8 mouse cellular contexts compared by ENCODE assay signal in genomic region chr6:96116534-96117272, GRCm38 (mm10). TPM values are rescaled to one million over a fixed set of nuclear protein-coding genes. Genes with fewer than 3 reads are reported as not detected.
A peak's percentile ranks its signal among the peaks of the same experiment; 100 is the strongest.
DNase-seq lines count a peak whose midpoint lies in the region; ATAC-seq and TF ChIP-seq lines count a peak whose summit lies in the region.

No protein-coding gene starts in this region.

- TF ChIP-seq POLR2A in cortical plate, adult 2 months (IDR thresholded peaks at IDR 0.05; ENCODE audit: extremely low read depth, insufficient read depth, low read length), result no peak

- peak overlapping the region; percentile 72 for H3K9ac ChIP-seq in heart, embryonic 11.5 days (ENCODE audit: low read depth, low read length)
- peak overlapping the region; percentile 62 for H3K9ac ChIP-seq in kidney, embryonic 15.5 days
- H3K9ac ChIP-seq in limb, embryonic 15.5 days, result peak overlapping the region; percentile 47

- H3K9me3 ChIP-seq in heart, embryonic 11.5 days (replicated peaks; ENCODE audit: control insufficient read depth, low read length), result no peaks in the 10 kb centered on the region
- H3K9me3 ChIP-seq in kidney, embryonic 15.5 days (replicated peaks), result no peaks in the 10 kb centered on the region
- H3K9me3 ChIP-seq in limb, embryonic 15.5 days, result no peaks in the 10 kb centered on the region

- H3K36me3 ChIP-seq in heart, embryonic 11.5 days (ENCODE audit: control insufficient read depth, insufficient read depth, low read length), result no peaks in the 10 kb centered on the region
- H3K36me3 ChIP-seq in kidney, embryonic 15.5 days, result no peaks in the 10 kb centered on the region
- H3K36me3 ChIP-seq in limb, embryonic 15.5 days, result no peaks in the 10 kb centered on the region

- H3K4me2 ChIP-seq in heart, embryonic 11.5 days, result peak overlapping the region; percentile 97
- H3K4me2 ChIP-seq in kidney, embryonic 15.5 days, result peak overlapping the region; percentile 90
- H3K4me2 ChIP-seq in limb, embryonic 15.5 days, result peak overlapping the region; percentile 94

- no peak for TF ChIP-seq CTCF in cortical plate, adult 2 months (IDR thresholded peaks at IDR 0.05; ENCODE audit: extremely low read depth, insufficient read depth, low read length)

- H3K27ac ChIP-seq in cortical plate, adult 2 months (ENCODE audit: insufficient read depth, low read length), result peak overlapping the region; percentile 89
- H3K27ac ChIP-seq in heart, embryonic 11.5 days (ENCODE audit: low read depth, low read length), result no peak overlapping the region
- H3K27ac ChIP-seq in kidney, embryonic 15.5 days, result peak overlapping the region; percentile 10; the same call in 1 of the 2 replicates
- no peak overlapping the region for H3K27ac ChIP-seq in limb, embryonic 15.5 days

- peak overlapping the region; percentile 96 for H3K4me3 ChIP-seq in cortical plate, adult 2 months (ENCODE audit: insufficient read depth, low read length)
- H3K4me3 ChIP-seq in heart, embryonic 11.5 days (ENCODE audit: low read depth, low read length), result peak overlapping the region; percentile 63
- peak overlapping the region; percentile 67 for H3K4me3 ChIP-seq in kidney, embryonic 15.5 days (replicated peaks)
- H3K4me3 ChIP-seq in limb, embryonic 15.5 days, result peak overlapping the region; percentile 57

- WGBS in heart, embryonic 11.5 days (ENCODE audit: insufficient replicate concordance), result 1% methylated on average over 32 of the region's 32 CpGs
- WGBS in kidney, embryonic 15.5 days, result under 1% methylated on average over 32 of the region's 32 CpGs
- WGBS in limb, embryonic 15.5 days, result under 1% methylated on average over 32 of the region's 32 CpGs

- H3K4me1 ChIP-seq in cortical plate, adult 2 months (ENCODE audit: control insufficient read depth, insufficient read depth, low read length), result no peaks in the 10 kb centered on the region; the same call in 1 of the 2 replicates
- no peaks in the 10 kb centered on the region for H3K4me1 ChIP-seq in heart, embryonic 11.5 days (ENCODE audit: control insufficient read depth, insufficient read depth, low read length)
- peaks cover 27% of the 10 kb centered on the region for H3K4me1 ChIP-seq in kidney, embryonic 15.5 days
- H3K4me1 ChIP-seq in limb, embryonic 15.5 days, result peaks cover 14% of the 10 kb centered on the region; the same call in 1 of the 2 replicates

- ATAC-seq in heart, embryonic 11.5 days (replicated peaks; ENCODE audit: insufficient number of reproducible peaks, low FRiP score, low TSS enrichment), result no peak; the same call in 1 of the 2 replicates
- ATAC-seq in kidney, embryonic 15.5 days (replicated peaks; ENCODE audit: low FRiP score), result peak; percentile 84
- ATAC-seq in limb, embryonic 15.5 days (ENCODE audit: insufficient number of reproducible peaks, low FRiP score, low TSS enrichment, low read depth), result peak; percentile 58; the same call in 1 of the 2 replicates

- H3K27me3 ChIP-seq in heart, embryonic 11.5 days (ENCODE audit: control insufficient read depth, insufficient read depth, low read length), result no peaks in the 10 kb centered on the region
- H3K27me3 ChIP-seq in kidney, embryonic 15.5 days, result no peaks in the 10 kb centered on the region
- no peaks in the 10 kb centered on the region for H3K27me3 ChIP-seq in limb, embryonic 15.5 days

- DNase-seq in cerebellum, adult 18-20 months, result peak; percentile 1 to 6
- no peak for DNase-seq in cerebellum, adult 9-10 months
- DNase-seq in neural tube, embryonic 10.5 days (ENCODE audit: extremely low spot score, low spot score), result peak; percentile 66
- DNase-seq in urinary bladder, postnatal 14 days (ENCODE audit: low spot score), result peak; percentile 25

RNA-seq across cellular contexts. Expression of gene Fam19a1, which starts 3.7 kb away (rescaled TPM):
- polyA plus RNA-seq in cortical plate, adult 2 months (2012; rRNA removed), result 18.8 and 26.4 TPM in 2 replicates
- polyA plus RNA-seq in heart, embryonic 11.5 days (2014; fragmentation: Nextera tagmentation; extraction: Ambion mirVana), result 0.48 and 0.50 TPM in 2 replicates
- polyA plus RNA-seq in kidney, embryonic 15.5 days (2015; fragmentation: Nextera tagmentation; extraction: Ambion mirVana), result 4.4 and 5.7 TPM in 2 replicates
- polyA plus RNA-seq in limb, embryonic 15.5 days (2015; fragmentation: Nextera tagmentation; extraction: Ambion mirVana), result 2.3 and 2.4 TPM in 2 replicates

RNA-seq across cellular contexts. Expression of gene 1700123L14Rik, which starts 49.3 kb away (rescaled TPM):
- 0.11 TPM in 1 of 2 replicates, not detected in the other for polyA plus RNA-seq in cortical plate, adult 2 months (2012; rRNA removed)
- polyA plus RNA-seq in heart, embryonic 11.5 days (2014; fragmentation: Nextera tagmentation; extraction: Ambion mirVana), result not detected in 2 replicates
- polyA plus RNA-seq in kidney, embryonic 15.5 days (2015; fragmentation: Nextera tagmentation; extraction: Ambion mirVana), result not detected in 2 replicates
- not detected in 2 replicates for polyA plus RNA-seq in limb, embryonic 15.5 days (2015; fragmentation: Nextera tagmentation; extraction: Ambion mirVana)

Comparison
In these comparisons a context has a peak if more than half of its experiments do, and no peak if none do; other contexts are left out.
1. H3K27ac ChIP-seq: peak in cortical plate, adult 2 months (single experiment) and kidney, embryonic 15.5 days (single experiment); none in heart, embryonic 11.5 days (single experiment) and limb, embryonic 15.5 days (single experiment).
2. Peak in every context shown above with its lines, with median percentiles within 50 percentile points of each other: H3K4me3 ChIP-seq, H3K4me2 ChIP-seq and H3K9ac ChIP-seq.